Mouse (Mus musculus) T-cell, adult 2 months (primary cell): Measurements from ENCODE around the gene Rab11b.
"Not testable (repeated sequence)": the region's sequence is repeated elsewhere in the genome, so short reads cannot be mapped to it uniquely, and the experiment has no call there.

Experiments
- DNase-seq: peaks from one replicate; pipeline ENCODE4 v3.0.0; 2022; ENCODE audit warnings: low spot score

Gene Rab11b

GRCm38 (mm10) chr17:33771617-33772016, 11.3 kb upstream of the Rab11b start:
- no peak for DNase-seq

GRCm38 (mm10) chr17:33766389-33766788, 6.1 kb upstream of the Rab11b start:
- no peak for DNase-seq

- DNase-seq: peak; percentile 86
These were observed 519 bp downstream of the Rab11b start for GRCm38 (mm10) chr17:33759767-33760254.

GRCm38 (mm10) chr17:33757231-33757630, 3.1 kb downstream of the Rab11b start:
- DNase-seq: no peak

- no peak for DNase-seq
These were observed 4.1 kb downstream of the Rab11b start for GRCm38 (mm10) chr17:33756108-33756790.

GRCm38 (mm10) chr17:33755418-33756107, 4.8 kb downstream of the Rab11b start:
- no peak for DNase-seq

GRCm38 (mm10) chr17:33754656-33755055, 5.7 kb downstream of the Rab11b start:
- no peak for DNase-seq

GRCm38 (mm10) chr17:33752297-33752696, 8.0 kb downstream of the Rab11b start:
- DNase-seq: no peak

GRCm38 (mm10) chr17:33751181-33751580, 9.1 kb downstream of the Rab11b start:
- no peak for DNase-seq

GRCm38 (mm10) chr17:33749451-33749850, 10.9 kb downstream of the Rab11b start:
- DNase-seq: no peak

GRCm38 (mm10) chr17:33746011-33746410, 14.3 kb downstream of the Rab11b start:
- DNase-seq: no peak

GRCm38 (mm10) chr17:33744686-33745384, 15.5 kb downstream of the Rab11b start:
- DNase-seq: no peak

GRCm38 (mm10) chr17:33742420-33742819, 17.9 kb downstream of the Rab11b start:
- DNase-seq: no peak

- not testable (repeated sequence) for DNase-seq
These were observed 26.8 kb downstream of the Rab11b start for GRCm38 (mm10) chr17:33733526-33733925.

GRCm38 (mm10) chr17:33732556-33733083, 27.7 kb downstream of the Rab11b start:
- DNase-seq: not testable (repeated sequence)

GRCm38 (mm10) chr17:33729215-33729614, 31.1 kb downstream of the Rab11b start:
- DNase-seq: no peak

GRCm38 (mm10) chr17:33728396-33728795, 31.9 kb downstream of the Rab11b start:
- no peak for DNase-seq

GRCm38 (mm10) chr17:33719736-33720378, 40.5 kb downstream of the Rab11b start:
- DNase-seq: no peak

- DNase-seq: no peak
These were observed 41.2 kb downstream of the Rab11b start for GRCm38 (mm10) chr17:33718944-33719725.

GRCm38 (mm10) chr17:33718384-33718881, 41.9 kb downstream of the Rab11b start, which contains the start of gene March2:
March2 (minus strand) TSS chr17:33718670.
- DNase-seq: peak; percentile 96

GRCm38 (mm10) chr17:33717982-33718381, 42.3 kb downstream of the Rab11b start:
- no peak for DNase-seq
